Mouse (Mus musculus): ENCODE measurements around the gene Rmnd5a. TPM values are rescaled to one million over a fixed set of nuclear protein-coding genes. Genes with fewer than 3 reads are reported as not detected.

Rmnd5a gene
- total RNA-seq, 1 experiment, result 52.3 TPM

DNA sequence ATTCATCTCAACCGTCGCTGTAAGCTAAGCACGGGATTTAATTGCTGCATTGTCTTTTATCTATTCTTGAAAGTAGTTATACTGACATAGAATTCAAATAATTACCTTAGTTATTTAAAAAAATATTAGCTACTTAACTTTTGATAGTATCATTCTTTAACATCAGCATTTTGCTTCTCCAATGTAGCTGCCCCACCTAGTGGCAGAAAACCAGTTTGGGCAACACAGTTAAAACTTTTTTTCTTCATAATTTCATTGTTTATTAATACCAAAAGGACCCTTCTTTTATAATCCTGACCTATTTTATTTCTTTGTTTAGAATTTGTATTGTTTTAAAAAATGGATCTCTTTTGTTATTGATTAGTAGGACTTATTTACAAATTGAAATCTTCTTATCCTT is 17.3 kb downstream of the Rmnd5a start:
- in situ Hi-C loops (cut with MboI; ENCODE audit: low sequenced_read_pairs in 2 of 2, unreplicated experiment in 2 of 2), result no loop called here

DNA sequence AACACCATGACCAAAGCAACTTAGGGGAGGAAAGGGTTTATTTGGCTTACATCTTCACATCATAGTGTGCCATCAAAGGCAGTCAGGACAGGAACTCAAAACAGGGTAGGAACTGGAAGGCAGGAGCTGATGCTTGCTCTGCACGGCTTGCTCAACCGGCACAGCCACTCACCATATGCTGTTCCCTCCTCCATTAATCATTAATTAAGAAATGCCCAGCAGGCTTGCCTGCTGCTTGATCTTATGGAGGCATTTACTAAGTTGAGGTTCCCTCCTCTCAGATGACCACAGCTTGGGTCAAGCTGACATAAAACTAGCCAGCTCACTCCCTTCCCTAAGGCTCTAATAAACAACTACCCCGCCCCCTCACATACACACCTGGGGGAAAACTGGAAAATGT is 18.3 kb downstream of the Rmnd5a start:
- no peaks in the 10 kb centered on the region for H3K4me1 ChIP-seq (ENCODE audit: control insufficient read depth in 2 of 2, insufficient read depth in 2 of 2, low read length in 2 of 2, poor library complexity in 1 of 2)
- H3K9me3 ChIP-seq (ENCODE audit: control insufficient read depth, insufficient read depth, low read depth, low read length), result no peaks in the 10 kb centered on the region
- no peak for TF ChIP-seq ZC3H11A (IDR thresholded peaks at IDR 0.05; ENCODE audit: borderline replicate concordance, low read depth, low read length)
- TF ChIP-seq MAFK (IDR thresholded peaks at IDR 0.05; ENCODE audit: insufficient read depth, low read depth, low read length), result no peak
- TF ChIP-seq ZNF384 (IDR thresholded peaks at IDR 0.05; ENCODE audit: low read depth, low read length), result no peak
- TF ChIP-seq CHD2 (IDR thresholded peaks at IDR 0.05; ENCODE audit: low read depth, low read length), result no peak
- TF ChIP-seq HCFC1 (IDR thresholded peaks at IDR 0.05; ENCODE audit: borderline replicate concordance, insufficient read depth, low read length), result no peak
- no peak for DNase-seq (ENCODE audit: low read depth, low spot score)
- no peak overlapping the region for H3K27ac ChIP-seq (ENCODE audit: insufficient read depth, low read depth, low read length, poor library complexity, severe bottlenecking)
- peaks cover 2% of the 10 kb centered on the region; the same call in 1 of the 2 replicates for H3K36me3 ChIP-seq (ENCODE audit: control insufficient read depth, insufficient read depth, low read length, poor library complexity, severe bottlenecking)
- in situ Hi-C loops (cut with MboI; ENCODE audit: low sequenced_read_pairs in 2 of 2, unreplicated experiment in 2 of 2), result no loop called here
- no peak overlapping the region for H3K9ac ChIP-seq (ENCODE audit: insufficient read depth, low read depth, low read length, poor library complexity, severe bottlenecking)
- no peak overlapping the region for H3K4me3 ChIP-seq (ENCODE audit: insufficient read depth in 1 of 2, low read depth in 1 of 2, low read length in 2 of 2, poor library complexity in 1 of 2, severe bottlenecking in 1 of 2)

More for the DNA sequence above, 17.3 kb downstream of the Rmnd5a start:
- Histone ChIP-seq H3K27ac (ENCODE audit: insufficient read depth, low read depth, low read length, poor library complexity, severe bottlenecking) (no peak overlapping the region), H3K4me1 (ENCODE audit: control insufficient read depth in 2 of 2, insufficient read depth in 2 of 2, low read length in 2 of 2, poor library complexity in 1 of 2) (no peaks in the 10 kb centered on the region), H3K9ac (ENCODE audit: insufficient read depth, low read depth, low read length, poor library complexity, severe bottlenecking) (no peak overlapping the region), H3K9me3 (ENCODE audit: control insufficient read depth, insufficient read depth, low read depth, low read length) (no peaks in the 10 kb centered on the region), H3K36me3 (ENCODE audit: control insufficient read depth, insufficient read depth, low read length, poor library complexity, severe bottlenecking) (peaks cover 2% of the 10 kb centered on the region), H3K4me3 (ENCODE audit: insufficient read depth in 1 of 2, low read depth in 1 of 2, low read length in 2 of 2, poor library complexity in 1 of 2, severe bottlenecking in 1 of 2) (no peak overlapping the region)
- no peak for DNase-seq (ENCODE audit: low read depth, low spot score)
- TF ChIP-seq MAFK (IDR thresholded peaks at IDR 0.05; ENCODE audit: insufficient read depth, low read depth, low read length), result no peak
- TF ChIP-seq HCFC1 (IDR thresholded peaks at IDR 0.05; ENCODE audit: borderline replicate concordance, insufficient read depth, low read length), result no peak
- no peak for TF ChIP-seq ZNF384 (IDR thresholded peaks at IDR 0.05; ENCODE audit: low read depth, low read length)
- TF ChIP-seq CHD2 (IDR thresholded peaks at IDR 0.05; ENCODE audit: low read depth, low read length), result no peak
- TF ChIP-seq ZC3H11A (IDR thresholded peaks at IDR 0.05; ENCODE audit: borderline replicate concordance, low read depth, low read length), result no peak

DNA sequence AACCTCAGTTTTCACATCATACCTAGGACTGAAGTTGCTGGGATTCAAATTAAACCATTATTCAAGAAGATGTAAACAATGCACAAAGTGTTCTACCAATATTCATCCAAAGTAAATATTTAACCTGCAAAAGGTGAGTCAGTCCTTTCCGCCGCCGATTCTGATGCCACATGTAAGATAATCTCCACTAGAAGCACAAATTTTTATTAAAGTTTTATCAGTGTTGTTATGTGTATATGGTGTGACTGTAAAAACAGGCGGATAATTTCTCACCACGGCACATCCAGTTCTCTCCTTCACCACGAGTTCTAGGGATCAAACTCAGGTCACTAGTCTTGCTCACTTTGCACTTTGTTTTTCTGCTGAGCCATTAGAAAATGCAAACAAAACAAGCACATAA is 19.6 kb downstream of the Rmnd5a start:
- Histone ChIP-seq H3K9me3 (ENCODE audit: control insufficient read depth, insufficient read depth, low read depth, low read length) (no peaks in the 10 kb centered on the region), H3K9ac (ENCODE audit: insufficient read depth, low read depth, low read length, poor library complexity, severe bottlenecking) (no peak overlapping the region), H3K36me3 (ENCODE audit: control insufficient read depth, insufficient read depth, low read length, poor library complexity, severe bottlenecking) (no peaks in the 10 kb centered on the region), H3K4me1 (ENCODE audit: control insufficient read depth in 2 of 2, insufficient read depth in 2 of 2, low read length in 2 of 2, poor library complexity in 1 of 2) (no peaks in the 10 kb centered on the region), H3K4me3 (ENCODE audit: insufficient read depth in 1 of 2, low read depth in 1 of 2, low read length in 2 of 2, poor library complexity in 1 of 2, severe bottlenecking in 1 of 2) (no peak overlapping the region), H3K27ac (ENCODE audit: insufficient read depth, low read depth, low read length, poor library complexity, severe bottlenecking) (no peak overlapping the region)
- no peak for TF ChIP-seq ZC3H11A (IDR thresholded peaks at IDR 0.05; ENCODE audit: borderline replicate concordance, low read depth, low read length)
- in situ Hi-C loops (cut with MboI; ENCODE audit: low sequenced_read_pairs in 2 of 2, unreplicated experiment in 2 of 2), result no loop called here
- DNase-seq (ENCODE audit: low read depth, low spot score), result no peak

DNA sequence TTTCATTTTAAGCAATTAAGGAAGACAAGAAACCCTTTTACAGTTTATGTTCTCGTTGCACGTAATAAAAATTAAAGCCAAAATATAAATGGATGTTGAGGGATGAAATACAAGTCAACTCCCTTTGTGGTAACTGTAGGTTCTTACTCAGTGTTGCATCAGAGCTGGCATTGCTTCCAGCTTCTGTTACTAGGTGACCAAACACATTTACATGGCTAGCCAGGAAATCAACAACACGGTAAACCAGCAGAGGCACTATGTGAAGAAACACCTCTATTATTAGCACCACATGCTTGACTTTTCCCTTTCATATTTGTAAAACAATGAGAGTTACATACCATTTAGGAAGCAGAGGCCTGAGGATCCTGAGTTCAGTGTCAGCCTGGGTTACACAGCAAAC is 21.6 kb downstream of the Rmnd5a start:
- Histone ChIP-seq H3K9ac (ENCODE audit: insufficient read depth, low read depth, low read length, poor library complexity, severe bottlenecking) (no peak overlapping the region), H3K27ac (ENCODE audit: insufficient read depth, low read depth, low read length, poor library complexity, severe bottlenecking) (no peak overlapping the region), H3K4me1 (ENCODE audit: control insufficient read depth in 2 of 2, insufficient read depth in 2 of 2, low read length in 2 of 2, poor library complexity in 1 of 2) (no peaks in the 10 kb centered on the region), H3K36me3 (ENCODE audit: control insufficient read depth, insufficient read depth, low read length, poor library complexity, severe bottlenecking) (no peaks in the 10 kb centered on the region), H3K4me3 (ENCODE audit: insufficient read depth in 1 of 2, low read depth in 1 of 2, low read length in 2 of 2, poor library complexity in 1 of 2, severe bottlenecking in 1 of 2) (no peak overlapping the region), H3K9me3 (ENCODE audit: control insufficient read depth, insufficient read depth, low read depth, low read length) (no peaks in the 10 kb centered on the region)
- in situ Hi-C loops (cut with MboI; ENCODE audit: low sequenced_read_pairs in 2 of 2, unreplicated experiment in 2 of 2), result no loop called here
- DNase-seq (ENCODE audit: low read depth, low spot score), result no peak
- TF ChIP-seq HCFC1 (IDR thresholded peaks at IDR 0.05; ENCODE audit: borderline replicate concordance, insufficient read depth, low read length) (no peak), ZC3H11A (IDR thresholded peaks at IDR 0.05; ENCODE audit: borderline replicate concordance, low read depth, low read length) (no peak), ZNF384 (IDR thresholded peaks at IDR 0.05; ENCODE audit: low read depth, low read length) (no peak), CHD2 (IDR thresholded peaks at IDR 0.05; ENCODE audit: low read depth, low read length) (no peak), MAFK (IDR thresholded peaks at IDR 0.05; ENCODE audit: insufficient read depth, low read depth, low read length) (no peak)

DNA sequence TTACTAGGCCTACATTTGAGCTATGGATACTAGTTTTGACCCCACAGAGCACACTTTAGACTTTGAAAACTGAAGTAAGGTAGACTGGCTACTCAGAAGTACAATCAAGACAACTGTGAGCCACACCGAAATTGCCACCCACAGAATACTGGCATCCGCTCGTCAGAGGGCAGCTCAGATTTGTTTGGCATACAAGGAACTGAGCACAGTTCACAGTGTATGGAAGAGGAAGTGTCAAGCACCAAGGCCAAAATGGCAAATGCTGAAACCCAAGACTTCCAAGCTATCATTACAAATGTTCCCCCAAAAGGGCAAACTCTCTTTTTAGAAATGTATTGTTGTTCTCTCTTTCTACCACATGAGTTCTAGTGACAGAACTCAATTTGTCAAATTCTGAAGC is 25.0 kb downstream of the Rmnd5a start:
- no peaks in the 10 kb centered on the region for H3K4me1 ChIP-seq (ENCODE audit: control insufficient read depth in 2 of 2, insufficient read depth in 2 of 2, low read length in 2 of 2, poor library complexity in 1 of 2)
- in situ Hi-C loops (cut with MboI; ENCODE audit: low sequenced_read_pairs in 2 of 2, unreplicated experiment in 2 of 2), result no loop called here
- no peaks in the 10 kb centered on the region for H3K36me3 ChIP-seq (ENCODE audit: control insufficient read depth, insufficient read depth, low read length, poor library complexity, severe bottlenecking)
- TF ChIP-seq ZNF384 (IDR thresholded peaks at IDR 0.05; ENCODE audit: low read depth, low read length) (no peak), HCFC1 (IDR thresholded peaks at IDR 0.05; ENCODE audit: borderline replicate concordance, insufficient read depth, low read length) (no peak), ZC3H11A (IDR thresholded peaks at IDR 0.05; ENCODE audit: borderline replicate concordance, low read depth, low read length) (no peak), CHD2 (IDR thresholded peaks at IDR 0.05; ENCODE audit: low read depth, low read length) (no peak), MAFK (IDR thresholded peaks at IDR 0.05; ENCODE audit: insufficient read depth, low read depth, low read length) (no peak)
- H3K27ac ChIP-seq (ENCODE audit: insufficient read depth, low read depth, low read length, poor library complexity, severe bottlenecking), result no peak overlapping the region
- H3K4me3 ChIP-seq (ENCODE audit: insufficient read depth in 1 of 2, low read depth in 1 of 2, low read length in 2 of 2, poor library complexity in 1 of 2, severe bottlenecking in 1 of 2), result no peak overlapping the region
- H3K9ac ChIP-seq (ENCODE audit: insufficient read depth, low read depth, low read length, poor library complexity, severe bottlenecking), result no peak overlapping the region
- DNase-seq (ENCODE audit: low read depth, low spot score), result no peak
- H3K9me3 ChIP-seq (ENCODE audit: control insufficient read depth, insufficient read depth, low read depth, low read length), result no peaks in the 10 kb centered on the region
